Mouse (Mus musculus) lung, postnatal 0 days (tissue): ENCODE results near the gene Xrcc5.

ENCODE experiments used
- CTCF ChIP-seq: IDR thresholded peaks from 2 replicates; pipeline ENCODE4 v1.5.1; 2016; ENCODE audit warnings: antibody characterized with exemption, mild to moderate bottlenecking
- EP300 ChIP-seq: IDR thresholded peaks from 2 replicates; pipeline ENCODE4 v1.6.1; 2016; ENCODE audit warnings: antibody characterized with exemption, mild to moderate bottlenecking, control low read depth

GRCm38 (mm10) chr1:72379752-72380353 lies 72.6 kb downstream of the Xrcc5 start:
- no peak for TF ChIP-seq CTCF
- no peak for TF ChIP-seq EP300
